Mouse (Mus musculus) lung, postnatal 4 days (tissue): ENCODE results near the gene Tfap2a.

ENCODE experiments used
- DNase-seq, 2 experiments: peaks; one replicate each; pipeline ENCODE4 v3.0.0; 2021

The Tfap2a gene

DNA sequence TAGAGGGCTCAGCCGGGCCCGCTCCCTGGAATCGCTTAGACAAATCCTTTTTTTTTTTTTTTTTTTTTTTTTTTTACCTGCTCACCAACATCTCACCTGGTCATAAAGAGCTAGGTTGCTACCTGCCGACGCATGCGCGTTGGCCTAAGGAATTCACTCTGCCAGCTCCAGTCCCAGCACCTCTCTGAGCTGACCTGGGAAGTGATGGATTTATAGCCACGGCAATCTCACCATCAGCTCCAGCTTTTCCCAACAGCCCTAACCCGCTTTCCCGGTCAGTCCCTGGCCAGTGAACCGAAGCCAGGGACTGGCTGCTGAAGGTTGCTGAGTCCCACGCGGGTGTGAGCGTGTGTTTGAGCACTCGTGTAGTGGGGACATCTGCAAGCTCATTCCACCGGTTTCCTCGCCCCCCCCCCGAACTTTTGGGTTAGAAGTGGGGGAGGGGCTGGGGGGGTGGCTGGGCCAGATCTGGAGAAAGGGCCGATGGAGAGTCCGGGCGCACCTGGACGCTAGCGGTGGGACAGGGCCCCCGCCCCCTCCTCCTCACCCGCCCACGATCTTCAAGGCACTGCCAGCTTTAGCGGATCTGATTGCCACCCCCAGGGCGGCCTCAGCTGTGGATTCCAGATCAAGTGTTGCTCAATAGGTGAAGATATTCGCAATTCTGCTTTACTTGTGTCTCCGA, at the start of gene Tfap2a:
TSS of gene Tfap2a (minus strand) at position 181 of the 685 bp plus-strand sequence.
- no peak for DNase-seq

- DNase-seq: no peak
These were observed 46.1 kb upstream of the Tfap2a start for GRCm38 (mm10) chr13:40784202-40784771.

- DNase-seq: no peak
These were observed 19.8 kb upstream of the Tfap2a start for GRCm38 (mm10) chr13:40757995-40758394.

DNA sequence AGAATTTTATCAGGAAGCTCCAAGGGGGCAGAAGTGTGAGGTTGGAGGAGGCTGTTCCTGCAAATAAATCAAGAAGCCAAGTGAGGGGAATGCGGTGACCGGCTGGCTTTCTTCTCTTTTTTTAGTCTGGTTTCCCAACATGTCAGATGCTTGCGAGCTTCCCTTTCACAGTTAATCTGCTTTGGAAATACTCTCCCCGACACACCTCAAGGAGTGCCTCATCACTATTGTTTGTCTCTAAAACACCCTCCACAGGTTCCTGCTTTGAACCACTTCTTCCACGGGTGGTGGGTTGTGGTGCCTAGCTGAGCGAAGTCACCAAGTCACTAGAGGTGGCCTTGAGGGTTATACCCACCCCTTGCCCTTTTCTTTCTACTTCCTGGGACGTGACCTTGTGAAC, 18.2 kb upstream of the Tfap2a start:
- no peak for DNase-seq

DNA sequence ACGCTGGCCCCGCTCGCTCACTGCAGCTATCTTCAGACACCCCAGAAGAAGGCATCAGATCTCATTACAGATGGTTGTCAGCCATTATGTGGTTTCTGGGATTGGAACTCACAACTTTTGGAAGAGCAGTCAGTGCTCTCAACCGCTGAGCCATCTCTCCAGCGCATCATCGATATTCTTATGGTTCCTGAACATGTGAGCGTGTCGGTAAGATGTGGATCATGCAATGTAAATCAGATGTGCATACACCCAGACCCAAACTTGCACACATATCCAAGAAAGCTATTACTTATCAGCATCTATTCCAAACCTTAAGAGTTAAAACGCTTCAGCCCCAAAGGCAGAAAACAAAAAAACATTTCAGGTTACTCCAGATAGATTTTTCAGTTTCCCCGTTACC, 15.9 kb upstream of the Tfap2a start:
- DNase-seq: no peak

DNA sequence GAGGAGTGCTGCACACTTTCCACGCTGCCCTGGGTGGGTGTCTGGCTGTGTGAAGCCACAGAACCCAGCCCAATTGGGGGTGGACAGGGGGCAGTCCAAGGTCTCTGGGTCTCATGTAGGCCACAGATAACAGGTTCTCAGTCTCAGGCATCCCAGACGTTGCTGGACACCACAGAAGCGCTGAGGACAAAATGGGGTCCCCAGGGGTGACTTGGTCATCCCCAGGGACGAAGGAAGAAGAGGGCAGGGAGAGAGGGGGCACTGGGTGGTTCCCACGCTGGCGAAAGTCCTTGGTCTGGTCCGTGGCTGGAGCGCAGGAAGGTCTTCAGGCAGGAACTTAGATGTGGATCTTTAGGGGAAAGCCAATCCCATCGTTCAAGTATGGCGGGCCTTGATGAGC, 13.7 kb upstream of the Tfap2a start:
- DNase-seq: no peak

DNA sequence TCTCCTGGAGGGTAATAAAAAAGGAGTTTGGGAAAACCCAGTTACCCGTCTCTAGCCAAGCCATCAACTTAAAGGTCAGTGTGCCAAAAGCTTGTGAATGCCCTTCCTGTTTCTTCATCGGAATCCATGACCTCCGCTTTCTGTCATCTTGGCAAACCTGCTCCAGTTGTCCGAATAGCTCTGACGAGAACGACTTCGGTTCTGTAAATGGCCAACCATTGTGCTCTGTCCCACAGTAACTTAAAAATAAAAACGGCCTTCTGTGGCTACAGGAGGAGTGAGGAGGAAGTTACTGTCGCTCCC, 11.4 kb upstream of the Tfap2a start:
- DNase-seq: no peak

GRCm38 (mm10) chr13:40748785-40749602, 10.8 kb upstream of the Tfap2a start:
- DNase-seq: no peak

GRCm38 (mm10) chr13:40744111-40744805, 6.1 kb upstream of the Tfap2a start:
- DNase-seq: no peak

- no peak for DNase-seq
These were observed 5.0 kb upstream of the Tfap2a start for GRCm38 (mm10) chr13:40743221-40743620.

- no peak for DNase-seq
These were observed 3.8 kb upstream of the Tfap2a start for GRCm38 (mm10) chr13:40741841-40742550.

DNA sequence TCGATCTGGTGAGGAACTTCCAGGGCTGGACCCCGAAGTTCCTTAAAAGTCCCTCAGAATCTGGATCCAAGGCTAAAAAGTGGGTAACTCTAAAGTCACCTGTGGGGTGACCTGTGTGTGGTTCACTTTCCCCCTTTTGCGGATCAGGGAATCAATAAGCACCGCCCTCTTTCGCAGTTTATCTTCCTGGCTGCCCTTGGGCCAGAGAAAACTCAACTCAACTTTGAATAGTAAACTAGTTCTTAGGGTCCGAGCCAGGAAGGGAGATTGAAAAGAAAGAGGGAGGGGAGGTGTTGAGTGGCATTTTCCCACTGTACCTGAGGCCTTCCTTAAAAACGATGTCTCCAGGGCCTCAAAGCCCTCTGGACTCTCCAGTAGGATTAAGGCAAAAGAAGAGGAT, 3.3 kb upstream of the Tfap2a start:
- DNase-seq: no peak

DNA sequence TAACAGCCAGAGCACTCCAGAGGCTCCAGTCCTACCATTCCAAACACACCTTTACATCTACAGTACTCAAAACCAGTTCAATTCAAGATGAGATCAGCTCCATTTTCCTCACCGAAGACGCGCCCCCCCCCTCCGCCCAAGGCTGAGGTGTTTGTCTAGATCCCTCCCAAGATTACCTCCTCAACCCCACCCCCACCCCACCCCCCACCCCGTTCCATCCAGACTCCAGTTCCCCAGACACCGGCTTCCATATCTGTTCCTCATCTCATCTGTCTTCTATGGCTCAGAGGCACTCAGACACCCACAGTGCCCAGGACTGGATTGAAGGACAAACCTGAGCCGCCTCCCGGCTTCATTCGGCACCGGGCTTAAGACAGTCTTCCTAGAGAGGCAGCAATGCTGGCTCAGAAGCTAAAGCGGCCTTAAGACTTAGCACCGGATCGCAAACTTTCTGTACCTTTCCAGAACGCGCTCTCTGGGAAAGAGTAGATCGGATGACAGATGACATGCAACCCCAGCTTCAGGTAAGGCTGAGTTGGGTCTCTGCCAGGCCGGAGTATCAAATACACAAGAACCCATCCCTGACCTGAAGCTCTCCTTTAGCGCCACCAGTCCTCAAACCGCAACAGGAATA, 2.7 kb upstream of the Tfap2a start:
- DNase-seq: no peak

GRCm38 (mm10) chr13:40739901-40740300, 1.7 kb upstream of the Tfap2a start:
- DNase-seq: no peak

GRCm38 (mm10) chr13:40739121-40739650, 1.0 kb upstream of the Tfap2a start:
- no peak for DNase-seq

DNA sequence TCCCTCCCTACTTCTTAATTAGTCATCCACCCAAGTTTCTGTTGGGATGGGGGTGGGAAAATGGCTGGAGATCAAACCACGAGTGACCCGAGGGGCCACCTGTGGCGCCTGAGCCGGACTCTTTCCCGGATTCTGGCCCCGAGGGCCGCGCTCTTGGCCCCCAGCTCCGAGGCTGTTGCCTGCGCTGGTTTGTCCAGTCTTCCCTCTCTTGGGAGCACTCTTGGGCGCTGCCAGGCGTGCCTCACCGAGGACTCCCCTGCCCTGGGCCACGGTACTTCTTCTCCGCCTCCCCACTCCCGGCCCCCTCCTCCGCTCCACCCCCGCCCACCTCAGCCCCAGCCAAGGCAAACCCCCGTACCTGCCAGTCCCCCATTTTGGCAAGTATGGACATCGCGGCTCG, 415 bp downstream of the Tfap2a start:
- no peak for DNase-seq

DNA sequence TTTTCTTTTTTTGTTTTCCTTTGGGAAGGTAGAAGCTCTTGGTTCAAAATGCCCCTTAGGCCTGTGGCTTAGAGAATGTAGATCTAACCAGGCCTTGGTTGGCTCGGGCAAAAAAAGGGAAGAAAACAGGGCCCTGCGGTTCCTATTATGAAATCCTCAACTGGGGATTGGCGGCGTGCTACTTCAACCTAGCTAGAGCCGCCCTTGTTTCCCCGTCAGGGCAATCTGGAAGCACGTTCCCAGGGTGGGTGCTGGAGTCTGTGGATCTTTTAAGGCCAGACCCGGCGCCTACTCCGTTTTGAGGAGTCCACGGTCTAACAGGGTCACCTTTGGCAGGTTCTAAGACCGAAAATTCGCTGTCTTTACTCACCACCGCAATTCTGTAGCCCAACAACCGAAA, 1.1 kb downstream of the Tfap2a start:
- no peak for DNase-seq

DNA sequence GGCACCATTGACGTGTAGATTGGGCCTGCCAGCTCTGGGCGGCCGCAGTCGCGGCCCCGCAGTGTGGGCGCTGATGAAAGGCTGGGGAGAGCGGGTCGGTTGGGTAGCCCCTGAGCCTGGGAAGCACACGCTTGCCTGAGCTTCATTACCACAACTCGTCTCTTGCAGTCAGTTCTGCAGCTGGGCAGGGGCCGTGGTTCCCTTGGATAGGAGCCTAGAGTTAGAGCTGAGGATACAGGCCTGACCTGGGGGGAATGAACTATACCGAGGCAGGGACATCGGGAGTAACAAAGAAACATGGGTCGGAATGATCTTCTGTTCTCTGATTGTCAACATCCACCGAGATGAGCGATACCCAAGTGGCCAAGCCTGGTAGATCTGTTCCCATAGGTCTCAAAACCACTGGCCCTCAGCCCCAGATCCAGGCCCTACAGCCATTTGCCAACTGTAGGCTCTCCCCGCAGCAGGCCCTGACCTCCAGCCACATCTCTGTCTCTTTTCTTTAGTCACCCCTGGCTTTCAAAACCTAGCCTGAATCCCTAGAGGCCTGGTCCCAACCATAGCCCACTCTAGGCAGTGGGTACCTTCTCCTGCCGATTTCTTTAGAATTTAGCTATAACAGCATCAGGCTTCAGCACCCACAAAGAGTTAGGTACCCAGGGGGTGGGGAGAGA, 1.9 kb downstream of the Tfap2a start:
- no peak for DNase-seq

- DNase-seq: no peak
These were observed 2.6 kb downstream of the Tfap2a start for GRCm38 (mm10) chr13:40735416-40736106.

GRCm38 (mm10) chr13:40734316-40734965, 3.7 kb downstream of the Tfap2a start:
- no peak for DNase-seq
